Mouse (Mus musculus): ENCODE measurements around the gene Spats2l. TPM values are rescaled to one million over a fixed set of nuclear protein-coding genes. Genes with fewer than 3 reads are reported as not detected.

The Spats2l gene
- total RNA-seq, 2 experiments from 2014 or later = 2.8 to 4.5 TPM

GRCm38 (mm10) chr1:57971588-57971987 is 197.6 kb downstream of the Spats2l start:
- DNase-seq = no peak

- DNase-seq = no peak
Measured at GRCm38 (mm10) chr1:57976860-57977259, 202.9 kb downstream of the Spats2l start.

- peak in 1 of 2 experiments; percentile 9 for DNase-seq
Measured at GRCm38 (mm10) chr1:57989052-57989600, 215.2 kb downstream of the Spats2l start.

- DNase-seq = no peak
Measured at GRCm38 (mm10) chr1:57991277-57991676, 217.3 kb downstream of the Spats2l start.

- DNase-seq = peak; percentile 94 to 96
Measured at GRCm38 (mm10) chr1:57995432-57996132, 221.6 kb downstream of the Spats2l start, which contains the start of gene Sgo2a. Sgo2a (plus strand) TSS chr1:57995971.

- no peak for DNase-seq
Measured at GRCm38 (mm10) chr1:57996133-57996615, 222.2 kb downstream of the Spats2l start.

Other genes starting within 250 kb of the Spats2l start
- gene Sgo2a, start 221.8 kb downstream of the Spats2l start, total RNA-seq (2021) = 1 to 10 TPM; 1.3 to 1.5 TPM
- gene Kctd18, start 244.8 kb downstream of the Spats2l start, total RNA-seq (2021) = 10 to 100 TPM in 1 of 2 experiments, 1 to 10 TPM in 1; 9.4 to 12.5 TPM

All from adrenal gland, postnatal 36 days (tissue).